Mouse (Mus musculus): ENCODE measurements around the gene Psen1. TPM values are rescaled to one million over a fixed set of nuclear protein-coding genes. Genes with fewer than 3 reads are reported as not detected.

Psen1 gene
- polyA plus RNA-seq, 1 experiment from 2014 or later: 63.5 TPM

DNA sequence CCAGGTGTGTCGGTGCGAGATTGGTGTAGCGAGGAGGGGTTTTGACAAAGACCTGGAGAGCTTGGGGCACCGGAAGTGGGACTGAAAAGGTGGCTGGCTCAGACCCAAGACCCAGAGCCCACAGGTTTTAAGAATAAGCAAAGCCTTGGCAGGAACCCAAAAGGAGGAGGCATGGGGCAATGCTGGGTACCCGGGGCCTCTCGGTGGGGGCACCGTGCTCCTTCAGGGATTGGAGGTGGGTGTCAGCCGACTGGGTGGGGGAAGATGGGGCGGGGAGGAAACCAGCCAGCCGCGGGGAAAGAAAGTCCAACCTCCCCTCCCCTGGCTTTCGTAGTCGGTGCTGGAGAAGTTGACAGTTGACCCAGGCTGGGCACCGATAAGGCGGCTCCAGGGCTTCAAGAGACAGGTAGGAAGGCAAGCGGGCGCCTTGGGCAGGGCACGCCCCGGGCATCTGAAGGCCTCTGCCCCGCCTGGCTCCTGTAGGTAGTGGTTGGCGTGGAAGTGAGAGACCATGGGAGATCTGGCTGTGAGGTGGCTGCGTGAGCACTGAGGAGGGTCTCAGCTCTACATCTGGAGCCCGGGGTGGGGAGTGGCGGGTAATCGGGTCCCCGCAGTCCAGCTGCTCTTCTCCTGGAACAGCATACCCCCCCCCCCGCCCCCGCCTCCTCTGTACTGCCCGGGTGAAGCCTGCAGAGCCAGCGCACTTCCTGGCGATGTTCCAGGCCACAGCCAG is 75.5 kb downstream of the Psen1 start, which contains the start of gene Papln:
Gene Papln, plus strand, starts transcription at position 324 of the 733 bp plus-strand sequence.
- H3K27ac ChIP-seq: peak within 1 kb of the TSS; percentile 51; the same call in 1 of the 2 replicates
- peak within 1 kb of the TSS; percentile 33; the same call in 1 of the 2 replicates for H3K9ac ChIP-seq
- 0 out of 2 replicates have a peak, but pooled peaks have one; percentile 1 for ATAC-seq (replicated peaks; ENCODE audit: low FRiP score)
- no peaks in the 10 kb centered on the region for H3K27me3 ChIP-seq
- WGBS: 8% methylated on average over 29 of the region's 31 CpGs
- peak within 1 kb of the TSS; percentile 69 for H3K4me2 ChIP-seq
- H3K4me3 ChIP-seq (replicated peaks): peak within 1 kb of the TSS; percentile 38
- no peaks in the 10 kb centered on the region for H3K9me3 ChIP-seq (replicated peaks)
- peaks cover 43% of the 10 kb centered on the region for H3K4me1 ChIP-seq
- H3K36me3 ChIP-seq: no peaks in the 10 kb centered on the region

GRCm38 (mm10) chr12:83764044-83764365 is 76.1 kb downstream of the Psen1 start:
- peak; percentile 3; the same call in 1 of the 2 replicates for ATAC-seq (replicated peaks; ENCODE audit: low FRiP score)
- H3K4me2 ChIP-seq: peak overlapping the region; percentile 69
- peaks cover 48% of the 10 kb centered on the region for H3K4me1 ChIP-seq
- peak overlapping the region; percentile 38 for H3K4me3 ChIP-seq (replicated peaks)
- no peaks in the 10 kb centered on the region for H3K27me3 ChIP-seq
- H3K9me3 ChIP-seq (replicated peaks): no peaks in the 10 kb centered on the region
- 0 out of 2 replicates have a peak overlapping the region, but pooled peaks have one; percentile 51 for H3K27ac ChIP-seq
- 0 out of 2 replicates have a peak overlapping the region, but pooled peaks have one; percentile 33 for H3K9ac ChIP-seq
- WGBS: 4% methylated on average over 14 of the region's 14 CpGs
- H3K36me3 ChIP-seq: no peaks in the 10 kb centered on the region

- H3K27me3 ChIP-seq: no peaks in the 10 kb centered on the region
- H3K4me2 ChIP-seq: peak overlapping the region; percentile 69; the same call in 1 of the 2 replicates
- H3K9ac ChIP-seq: no peak overlapping the region
- no peak overlapping the region for H3K27ac ChIP-seq
- no peaks in the 10 kb centered on the region for H3K9me3 ChIP-seq (replicated peaks)
- WGBS: 78% methylated on average over 10 of the region's 10 CpGs
- no peak overlapping the region for H3K4me3 ChIP-seq (replicated peaks)
- H3K4me1 ChIP-seq: peaks cover 53% of the 10 kb centered on the region
- ATAC-seq (replicated peaks; ENCODE audit: low FRiP score): no peak
- H3K36me3 ChIP-seq: no peaks in the 10 kb centered on the region
These were observed 76.6 kb downstream of the Psen1 start for GRCm38 (mm10) chr12:83764519-83764918.

DNA sequence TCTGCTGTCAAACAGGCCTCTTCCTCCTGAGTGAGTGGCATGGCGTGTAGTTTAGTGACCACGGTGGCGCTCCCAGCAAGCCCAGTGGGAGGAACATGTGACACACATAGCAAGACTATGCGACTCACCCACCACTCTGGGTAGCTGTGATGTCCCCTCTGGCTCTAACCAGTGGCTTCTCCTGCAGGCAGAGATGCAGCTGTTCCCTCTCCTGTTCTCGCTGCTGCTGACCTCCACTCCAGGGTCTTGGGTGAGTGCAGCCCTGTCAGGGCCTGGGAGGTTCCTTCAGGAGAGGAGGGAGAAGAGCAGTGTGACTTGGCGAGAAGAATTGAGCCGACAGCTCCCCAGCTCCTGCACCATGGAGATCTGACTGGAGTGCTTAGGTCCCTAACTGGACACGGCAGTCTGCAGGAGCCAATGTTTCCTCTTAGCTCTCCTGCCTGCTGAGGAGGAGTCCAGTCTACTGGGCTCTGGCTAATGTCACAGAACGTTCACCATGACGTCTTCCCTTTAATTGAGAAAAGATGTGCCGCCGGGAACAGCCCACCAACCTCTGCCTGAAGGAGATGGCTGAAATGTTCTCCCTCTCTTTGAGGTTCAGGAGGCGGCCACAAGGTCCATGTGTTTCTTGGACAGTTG is 78.1 kb downstream of the Psen1 start:
- Histone ChIP-seq H3K4me1 (peaks cover 68% of the 10 kb centered on the region), H3K36me3 (no peaks in the 10 kb centered on the region), H3K4me2 (no peak overlapping the region), H3K27ac (no peak overlapping the region), H3K9ac (no peak overlapping the region), H3K9me3 (replicated peaks) (no peaks in the 10 kb centered on the region), H3K4me3 (replicated peaks) (no peak overlapping the region), H3K27me3 (no peaks in the 10 kb centered on the region)
- WGBS: 76% methylated on average over 13 of the region's 13 CpGs
- ATAC-seq (replicated peaks; ENCODE audit: low FRiP score): no peak

- Histone ChIP-seq H3K9me3 (replicated peaks) (no peaks in the 10 kb centered on the region), H3K27me3 (no peaks in the 10 kb centered on the region), H3K9ac (no peak overlapping the region), H3K4me3 (replicated peaks) (no peak overlapping the region), H3K27ac (peak overlapping the region; percentile 89), H3K4me2 (peak overlapping the region; percentile 29; the same call in 1 of the 2 replicates), H3K36me3 (no peaks in the 10 kb centered on the region), H3K4me1 (peaks cover 65% of the 10 kb centered on the region)
- peak; percentile 2; the same call in 1 of the 2 replicates for ATAC-seq (replicated peaks; ENCODE audit: low FRiP score)
- WGBS: 55% methylated on average over 9 of the region's 9 CpGs
These were observed 79.9 kb downstream of the Psen1 start for GRCm38 (mm10) chr12:83767833-83768232.

DNA sequence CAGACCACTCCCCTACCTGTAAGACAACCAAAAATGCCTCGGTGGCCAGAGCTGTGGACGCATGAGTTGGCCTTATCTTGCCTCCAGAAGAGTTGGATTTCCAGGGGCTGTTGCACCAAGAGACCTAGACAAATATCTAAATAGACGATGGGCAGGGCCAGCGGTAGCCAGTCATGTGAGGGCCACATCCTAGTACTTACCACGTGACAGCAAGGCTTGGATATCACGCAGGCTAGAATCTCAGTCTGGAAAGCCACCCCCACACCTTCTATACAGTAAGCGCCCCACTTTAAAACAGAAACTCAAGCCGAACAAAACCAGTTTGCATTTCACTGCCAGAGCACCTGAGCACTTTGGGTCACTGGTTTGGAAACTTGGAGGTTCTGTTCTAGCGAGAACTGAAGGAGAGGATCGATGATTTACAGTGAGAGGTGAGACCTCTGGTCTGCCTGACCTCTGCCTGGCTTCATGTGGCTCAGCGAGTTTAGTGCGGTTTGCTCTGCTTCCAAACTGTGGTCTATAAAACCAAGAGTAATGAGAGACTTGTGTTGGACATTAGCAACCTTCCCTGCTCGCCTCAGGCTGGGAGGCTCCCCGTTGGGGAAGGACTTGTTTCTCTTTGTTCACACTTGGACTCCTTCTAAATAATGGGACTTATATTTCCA is 80.4 kb downstream of the Psen1 start:
- Histone ChIP-seq H3K27me3 (no peaks in the 10 kb centered on the region), H3K4me3 (replicated peaks) (no peak overlapping the region), H3K9ac (no peak overlapping the region), H3K36me3 (no peaks in the 10 kb centered on the region), H3K9me3 (replicated peaks) (no peaks in the 10 kb centered on the region), H3K4me2 (peak overlapping the region; percentile 29; the same call in 1 of the 2 replicates), H3K4me1 (peaks cover 59% of the 10 kb centered on the region), H3K27ac (peak overlapping the region; percentile 89)
- ATAC-seq (replicated peaks; ENCODE audit: low FRiP score): peak; percentile 59
- WGBS: 28% methylated on average over 14 of the region's 14 CpGs

- H3K36me3 ChIP-seq: no peaks in the 10 kb centered on the region
- peak overlapping the region; percentile 58 for H3K4me2 ChIP-seq
- ATAC-seq (replicated peaks; ENCODE audit: low FRiP score): peak; percentile 55
- no peak overlapping the region for H3K9ac ChIP-seq
- no peaks in the 10 kb centered on the region for H3K27me3 ChIP-seq
- H3K9me3 ChIP-seq (replicated peaks): no peaks in the 10 kb centered on the region
- H3K4me1 ChIP-seq: peaks cover 46% of the 10 kb centered on the region
- peak overlapping the region; percentile 89 for H3K27ac ChIP-seq
- H3K4me3 ChIP-seq (replicated peaks): peak overlapping the region; percentile 27
- 4% methylated on average over 25 of the region's 25 CpGs for WGBS
These were observed 82.7 kb downstream of the Psen1 start for GRCm38 (mm10) chr12:83770418-83771256.

- Histone ChIP-seq H3K4me1 (peaks cover 11% of the 10 kb centered on the region), H3K4me3 (replicated peaks) (no peak overlapping the region), H3K36me3 (no peaks in the 10 kb centered on the region), H3K27me3 (no peaks in the 10 kb centered on the region), H3K9ac (no peak overlapping the region), H3K4me2 (no peak overlapping the region), H3K9me3 (replicated peaks) (no peaks in the 10 kb centered on the region), H3K27ac (no peak overlapping the region)
- WGBS: 81% methylated on average over 12 of the region's 12 CpGs
- no peak for ATAC-seq (replicated peaks; ENCODE audit: low FRiP score)
These were observed 87.7 kb downstream of the Psen1 start for GRCm38 (mm10) chr12:83775621-83776020.

DNA sequence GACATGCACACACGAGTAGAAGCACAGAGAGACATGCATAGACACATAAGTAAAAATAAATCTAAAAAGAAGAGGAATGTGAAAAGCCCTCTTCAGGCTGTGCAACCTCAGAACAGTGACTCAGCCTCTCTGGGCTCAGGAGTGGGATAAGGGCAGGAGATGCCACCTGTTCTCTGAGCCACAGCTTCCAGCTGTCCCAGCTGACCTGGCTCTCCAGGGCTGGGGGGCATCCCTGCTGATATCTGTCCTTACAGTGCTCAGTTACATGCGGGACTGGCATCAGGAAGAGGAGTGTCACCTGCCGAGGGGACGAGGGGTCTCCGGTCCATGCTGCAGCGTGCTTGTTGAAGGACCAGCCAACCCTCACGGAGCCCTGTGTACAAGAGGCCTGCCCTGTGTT is 88.8 kb downstream of the Psen1 start:
- WGBS: 88% methylated on average over 7 of the region's 7 CpGs
- ATAC-seq (replicated peaks; ENCODE audit: low FRiP score): no peak

GRCm38 (mm10) chr12:83780181-83780580 is 92.2 kb downstream of the Psen1 start:
- Histone ChIP-seq H3K9ac (no peak overlapping the region), H3K27ac (no peak overlapping the region), H3K4me1 (0 out of 2 replicates have a peak, but pooled peaks cover 3% of the 10 kb centered on the region), H3K9me3 (replicated peaks) (no peaks in the 10 kb centered on the region), H3K4me2 (no peak overlapping the region), H3K4me3 (replicated peaks) (no peak overlapping the region), H3K36me3 (no peaks in the 10 kb centered on the region), H3K27me3 (no peaks in the 10 kb centered on the region)
- ATAC-seq (replicated peaks; ENCODE audit: low FRiP score): no peak
- 85% methylated on average over 3 of the region's 3 CpGs for WGBS

More for the DNA sequence above, 88.8 kb downstream of the Psen1 start:
- no peak overlapping the region for H3K4me3 ChIP-seq (replicated peaks)
- no peaks in the 10 kb centered on the region for H3K36me3 ChIP-seq
- H3K4me2 ChIP-seq: no peak overlapping the region
- no peaks in the 10 kb centered on the region for H3K9me3 ChIP-seq (replicated peaks)
- no peak overlapping the region for H3K9ac ChIP-seq
- H3K27ac ChIP-seq: no peak overlapping the region
- peaks cover 5% of the 10 kb centered on the region; the same call in 1 of the 2 replicates for H3K4me1 ChIP-seq
- no peaks in the 10 kb centered on the region for H3K27me3 ChIP-seq

GRCm38 (mm10) chr12:83781204-83781603 is 93.3 kb downstream of the Psen1 start:
- Histone ChIP-seq H3K36me3 (no peaks in the 10 kb centered on the region), H3K4me2 (no peak overlapping the region), H3K27me3 (no peaks in the 10 kb centered on the region), H3K9me3 (replicated peaks) (no peaks in the 10 kb centered on the region), H3K4me1 (0 out of 2 replicates have a peak, but pooled peaks cover 3% of the 10 kb centered on the region), H3K4me3 (replicated peaks) (no peak overlapping the region), H3K9ac (no peak overlapping the region), H3K27ac (no peak overlapping the region)
- no peak for ATAC-seq (replicated peaks; ENCODE audit: low FRiP score)
- WGBS: 70% methylated on average over 7 of the region's 7 CpGs

All from kidney, embryonic 15.5 days (tissue).